Mouse (Mus musculus) heart, adult 2 months (tissue): ENCODE results near the gene Olfr1225. TPM values are rescaled to one million over a fixed set of nuclear protein-coding genes. Genes with fewer than 3 reads are reported as not detected.

ENCODE experiments used
- DNase-seq, 2 experiments: peaks; one replicate each; pipeline ENCODE4 v3.0.0; 2021
- H3K27ac ChIP-seq: fragments of 200-600 bp; 2 replicates; pipeline ENCODE4 v1.8.1; 2022
- H3K27me3 ChIP-seq: fragments of 200-500 bp; 2 replicates; pipeline ENCODE4 v1.6.1; 2012; ENCODE audit warnings: mild to moderate bottlenecking, low read length, inconsistent platforms, mixed read lengths; ENCODE audit not compliant: control insufficient read depth, insufficient read depth
- H3K36me3 ChIP-seq: fragments of 200-500 bp; 2 replicates; pipeline ENCODE4 v1.6.1; 2012; ENCODE audit warnings: low read length, inconsistent platforms; ENCODE audit not compliant: control insufficient read depth, insufficient read depth
- H3K4me1 ChIP-seq: fragments of 200-500 bp; 2 replicates; pipeline ENCODE4 v1.6.1; 2011; ENCODE audit warnings: low read length; ENCODE audit not compliant: control insufficient read depth, insufficient read depth
- H3K4me3 ChIP-seq: fragments of 200-600 bp; 2 replicates; pipeline ENCODE4 v1.8.1; 2022
- H3K79me2 ChIP-seq: fragments of 200-500 bp; replicated peaks from 2 replicates; pipeline ENCODE4 v1.6.1; 2012; ENCODE audit warnings: mild to moderate bottlenecking, inconsistent platforms, low read length, moderate library complexity, mixed read lengths; ENCODE audit not compliant: control insufficient read depth, insufficient read depth
- H3K9ac ChIP-seq: fragments of 200-500 bp; 2 replicates; pipeline ENCODE4 v1.6.1; 2012; ENCODE audit warnings: low read depth, mild to moderate bottlenecking, control low read depth, inconsistent platforms, low read length, mixed read lengths
- CTCF ChIP-seq: fragments of 200-600 bp; IDR thresholded peaks from 2 replicates; pipeline ENCODE4 v1.8.1; 2022; ENCODE audit warnings: antibody characterized with exemption, mild to moderate bottlenecking, moderate library complexity
- EP300 ChIP-seq: fragments of 200-500 bp; IDR thresholded peaks from 2 replicates; pipeline ENCODE4 v1.6.1; 2011; ENCODE audit warnings: low read depth, low read length, control low read depth; ENCODE audit not compliant: insufficient read depth
- POLR2A ChIP-seq: fragments of 200-500 bp; IDR thresholded peaks from 2 replicates; pipeline ENCODE4 v1.6.1; 2011; ENCODE audit warnings: mild to moderate bottlenecking, low read depth, low read length, control low read depth; ENCODE audit not compliant: insufficient read depth
- WGBS: fragments of 180-500 bp; shearing (Covaris S2); methylation state at CpG from one replicate; pipeline ENCODE4 v1.1.7; 2018; 5-methylcytosine and 5-hydroxymethylcytosine counted together
- intact Hi-C: fragments of 180-260 bp; cut with DNase I; formaldehyde crosslinking; loops from one replicate; pipeline ENCODE4 v1.15.1; 2025
- polyA plus RNA-seq: library from polyadenylated mRNA; depleted of rRNA; stranded (reverse); fragments of >200 nt; gene quantifications from 2 replicates; pipeline ENCODE4 v1.2.3, GENCODE M21; 2012; rRNA removed
- total RNA-seq, 2 experiments: library from RNA; stranded (reverse); gene quantifications; 2 replicates each; pipeline ENCODE4 v1.2.3; 2021

Gene Olfr1225
- total and polyA plus RNA-seq, 3 experiments, result not detected

- Histone ChIP-seq H3K27ac (no peak within 1 kb of the TSS), H3K79me2 (no peaks in the 10 kb centered on the region), H3K27me3 (no peaks in the 10 kb centered on the region), H3K36me3 (no peaks in the 10 kb centered on the region), H3K4me3 (no peak within 1 kb of the TSS), H3K4me1 (no peaks in the 10 kb centered on the region), H3K9ac (no peak within 1 kb of the TSS)
- WGBS, result 23% methylated on average over 3 of the region's 3 CpGs
- intact Hi-C loops, result no loop called here
- no peak for TF ChIP-seq CTCF
- no peak for TF ChIP-seq EP300
- TF ChIP-seq POLR2A, result no peak
- DNase-seq, result no peak
Measured at GRCm38 (mm10) chr2:89132954-89133353, 41.5 kb downstream of the Olfr1225 start, which contains the start of gene Olfr1222. Gene Olfr1222 (minus strand): TSS chr2:89133054.

Other genes with a start within 250 kb of the Olfr1225 start
- not detected for gene Olfr1211, start 236.6 kb downstream of the Olfr1225 start, total RNA-seq
- not detected in 2 replicates for gene Olfr1211, start 236.6 kb downstream of the Olfr1225 start, polyA plus RNA-seq
- not detected for gene Olfr1212, start 220.7 kb downstream of the Olfr1225 start, total RNA-seq
- gene Olfr1212, start 220.7 kb downstream of the Olfr1225 start, polyA plus RNA-seq, result not detected in 2 replicates
- not detected for gene Gm13762, start 194.4 kb downstream of the Olfr1225 start, total RNA-seq
- not detected in 2 replicates for gene Gm13762, start 194.4 kb downstream of the Olfr1225 start, polyA plus RNA-seq
- gene Olfr1214, start 182.0 kb downstream of the Olfr1225 start, total RNA-seq, result not detected
- gene Olfr1214, start 182.0 kb downstream of the Olfr1225 start, polyA plus RNA-seq, result not detected in 2 replicates
- gene Olfr1215, start 167.7 kb downstream of the Olfr1225 start, total RNA-seq, result not detected
- gene Olfr1215, start 167.7 kb downstream of the Olfr1225 start, polyA plus RNA-seq, result not detected in 2 replicates
- not detected for gene Olfr1216, start 156.3 kb downstream of the Olfr1225 start, total RNA-seq
- gene Olfr1216, start 156.3 kb downstream of the Olfr1225 start, polyA plus RNA-seq, result not detected in 2 replicates
- not detected for gene Olfr1217, start 142.6 kb downstream of the Olfr1225 start, total RNA-seq
- gene Olfr1217, start 142.6 kb downstream of the Olfr1225 start, polyA plus RNA-seq, result not detected in 2 replicates
- gene Olfr1218, start 113.5 kb downstream of the Olfr1225 start, total RNA-seq, result not detected
- not detected in 2 replicates for gene Olfr1218, start 113.5 kb downstream of the Olfr1225 start, polyA plus RNA-seq
- gene Olfr1219, start 91.2 kb downstream of the Olfr1225 start, total RNA-seq, result not detected
- not detected in 2 replicates for gene Olfr1219, start 91.2 kb downstream of the Olfr1225 start, polyA plus RNA-seq
- not detected for gene Olfr1220, start 67.8 kb downstream of the Olfr1225 start, total RNA-seq
- not detected in 2 replicates for gene Olfr1220, start 67.8 kb downstream of the Olfr1225 start, polyA plus RNA-seq
- gene Olfr1221, start 57.4 kb downstream of the Olfr1225 start, total RNA-seq, result not detected
- not detected in 2 replicates for gene Olfr1221, start 57.4 kb downstream of the Olfr1225 start, polyA plus RNA-seq
- not detected for gene Olfr1222, start 41.6 kb downstream of the Olfr1225 start, total RNA-seq
- not detected in 2 replicates for gene Olfr1222, start 41.6 kb downstream of the Olfr1225 start, polyA plus RNA-seq
- not detected for gene Olfr1223, start 23.1 kb downstream of the Olfr1225 start, total RNA-seq
- gene Olfr1223, start 23.1 kb downstream of the Olfr1225 start, polyA plus RNA-seq, result not detected in 2 replicates
- gene Olfr1224-ps1, start 10.6 kb downstream of the Olfr1225 start, total RNA-seq, result not detected
- gene Olfr1224-ps1, start 10.6 kb downstream of the Olfr1225 start, polyA plus RNA-seq, result not detected in 2 replicates
- not detected for gene Olfr1226, start 25.4 kb upstream of the Olfr1225 start, total RNA-seq
- gene Olfr1226, start 25.4 kb upstream of the Olfr1225 start, polyA plus RNA-seq, result not detected in 2 replicates
- gene Olfr1228, start 79.4 kb upstream of the Olfr1225 start, total RNA-seq, result not detected
- gene Olfr1228, start 79.4 kb upstream of the Olfr1225 start, polyA plus RNA-seq, result not detected in 2 replicates
- gene Olfr1229, start 113.3 kb upstream of the Olfr1225 start, total RNA-seq, result not detected
- gene Olfr1229, start 113.3 kb upstream of the Olfr1225 start, polyA plus RNA-seq, result not detected in 2 replicates
- gene Olfr1230, start 122.6 kb upstream of the Olfr1225 start, total RNA-seq, result not detected
- gene Olfr1230, start 122.6 kb upstream of the Olfr1225 start, polyA plus RNA-seq, result not detected in 2 replicates
- not detected for gene Olfr1231, start 132.4 kb upstream of the Olfr1225 start, total RNA-seq
- not detected in 2 replicates for gene Olfr1231, start 132.4 kb upstream of the Olfr1225 start, polyA plus RNA-seq
- gene Olfr1232, start 155.0 kb upstream of the Olfr1225 start, total RNA-seq, result not detected
- gene Olfr1232, start 155.0 kb upstream of the Olfr1225 start, polyA plus RNA-seq, result not detected in 2 replicates
- not detected for gene Olfr1233, start 167.7 kb upstream of the Olfr1225 start, total RNA-seq
- gene Olfr1233, start 167.7 kb upstream of the Olfr1225 start, polyA plus RNA-seq, result not detected in 2 replicates
- gene Olfr1234, start 190.2 kb upstream of the Olfr1225 start, total RNA-seq, result not detected
- not detected in 2 replicates for gene Olfr1234, start 190.2 kb upstream of the Olfr1225 start, polyA plus RNA-seq
- gene Olfr1238, start 235.0 kb upstream of the Olfr1225 start, total RNA-seq, result not detected
- not detected in 2 replicates for gene Olfr1238, start 235.0 kb upstream of the Olfr1225 start, polyA plus RNA-seq
- not detected for gene Olfr1239, start 245.7 kb upstream of the Olfr1225 start, total RNA-seq
- not detected in 2 replicates for gene Olfr1239, start 245.7 kb upstream of the Olfr1225 start, polyA plus RNA-seq